Mouse (Mus musculus): ENCODE data around the gene Gm10310.
"Not testable (repeated sequence)": the region's sequence is repeated elsewhere in the genome, so short reads cannot be mapped to it uniquely, and the experiment has no call there.

The Gm10310 gene

DNA sequence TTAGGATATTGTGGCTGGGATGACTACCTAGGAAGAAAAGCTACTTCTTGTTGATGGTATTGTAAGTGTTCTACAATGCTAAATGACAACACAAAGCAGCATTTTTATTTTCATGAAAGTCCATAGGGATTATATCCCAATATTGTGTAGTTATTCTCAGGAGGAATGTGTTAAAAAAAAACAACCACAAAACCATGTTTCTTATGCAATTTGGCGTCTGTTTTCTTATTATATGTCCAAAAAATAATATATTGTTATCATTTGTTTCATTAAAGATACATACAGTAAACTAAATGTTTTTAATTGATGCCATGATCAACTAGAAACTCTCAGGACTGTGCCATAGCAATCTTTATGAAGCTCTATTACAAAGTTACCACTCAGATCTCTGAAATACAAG lies at the start of gene Gm10310:
Gene Gm10310, minus strand, starts transcription at position 101 of the 400 bp plus-strand sequence.
- in situ Hi-C loops (cut with MboI; ENCODE audit: unreplicated experiment in 2 of 2) = not testable (repeated sequence)

DNA sequence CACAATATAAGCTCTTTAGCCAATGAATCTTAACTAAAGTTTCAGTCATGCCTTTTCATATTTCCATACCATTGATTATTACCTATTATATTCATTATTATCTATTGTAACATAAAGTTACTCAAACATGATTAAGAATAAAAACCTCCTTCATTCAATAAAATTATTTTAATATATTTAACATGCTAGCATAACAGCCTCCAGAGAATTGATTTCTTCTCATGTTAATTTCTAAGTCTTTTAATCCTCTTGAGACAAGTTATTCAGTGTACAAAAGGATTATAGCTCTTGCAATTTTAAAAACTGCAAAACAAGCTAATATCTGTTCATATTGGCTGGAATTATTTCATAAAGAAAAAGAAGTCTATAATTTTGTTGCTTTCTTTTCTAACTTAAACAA lies 45.2 kb upstream of the Gm10310 start, which contains the start of gene Olfr821:
Gene Olfr821, plus strand, starts transcription at position 301 of the 400 bp plus-strand sequence.
- in situ Hi-C loops (cut with MboI; ENCODE audit: unreplicated experiment in 2 of 2) = no loop called here

- in situ Hi-C loops (cut with MboI; ENCODE audit: unreplicated experiment in 2 of 2) = no loop called here
These were observed 27.5 kb upstream of the Gm10310 start, which contains the start of gene Olfr820 for GRCm38 (mm10) chr10:130012321-130012720. TSS of gene Olfr820 (plus strand) at chr10:130012621.

- in situ Hi-C loops (cut with MboI; ENCODE audit: unreplicated experiment in 2 of 2) = not testable (repeated sequence)
These were observed 20.5 kb upstream of the Gm10310 start for GRCm38 (mm10) chr10:130005366-130005765.

GRCm38 (mm10) chr10:130004104-130004503 lies 19.2 kb upstream of the Gm10310 start:
- in situ Hi-C loops (cut with MboI; ENCODE audit: unreplicated experiment in 2 of 2) = not testable (repeated sequence)

- in situ Hi-C loops (cut with MboI; ENCODE audit: unreplicated experiment in 2 of 2) = not testable (repeated sequence)
These were observed 3.0 kb downstream of the Gm10310 start for GRCm38 (mm10) chr10:129981867-129982266.

DNA sequence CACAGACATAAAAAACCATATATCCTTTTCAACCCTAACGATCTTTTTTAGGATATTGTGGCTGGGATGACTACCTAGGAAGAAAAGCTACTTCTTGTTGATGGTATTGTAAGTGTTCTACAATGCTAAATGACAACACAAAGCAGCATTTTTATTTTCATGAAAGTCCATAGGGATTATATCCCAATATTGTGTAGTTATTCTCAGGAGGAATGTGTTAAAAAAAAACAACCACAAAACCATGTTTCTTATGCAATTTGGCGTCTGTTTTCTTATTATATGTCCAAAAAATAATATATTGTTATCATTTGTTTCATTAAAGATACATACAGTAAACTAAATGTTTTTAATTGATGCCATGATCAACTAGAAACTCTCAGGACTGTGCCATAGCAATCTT lies 8.8 kb downstream of the Gm10310 start, which contains the start of gene Olfr247:
Gene Olfr247, minus strand, starts transcription at position 101 of the 400 bp plus-strand sequence.
- in situ Hi-C loops (cut with MboI; ENCODE audit: unreplicated experiment in 2 of 2) = not testable (repeated sequence)

- in situ Hi-C loops (cut with MboI; ENCODE audit: unreplicated experiment in 2 of 2) = not testable (repeated sequence)
These were observed 11.9 kb downstream of the Gm10310 start for GRCm38 (mm10) chr10:129972994-129973393.

DNA sequence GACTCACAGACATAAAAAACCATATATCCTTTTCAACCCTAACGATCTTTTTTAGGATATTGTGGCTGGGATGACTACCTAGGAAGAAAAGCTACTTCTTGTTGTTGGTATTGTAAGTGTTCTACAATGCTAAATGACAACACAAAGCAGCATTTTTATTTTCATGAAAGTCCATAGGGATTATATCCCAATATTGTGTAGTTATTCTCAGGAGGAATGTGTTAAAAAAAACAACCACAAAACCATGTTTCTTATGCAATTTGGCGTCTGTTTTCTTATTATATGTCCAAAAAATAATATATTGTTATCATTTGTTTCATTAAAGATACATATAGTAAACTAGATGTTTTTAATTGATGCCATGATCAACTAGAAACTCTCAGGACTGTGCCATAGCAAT lies 17.7 kb downstream of the Gm10310 start, which contains the start of gene Olfr819:
Gene Olfr819, minus strand, starts transcription at position 101 of the 400 bp plus-strand sequence.
- in situ Hi-C loops (cut with MboI; ENCODE audit: unreplicated experiment in 2 of 2) = not testable (repeated sequence)

- in situ Hi-C loops (cut with MboI; ENCODE audit: unreplicated experiment in 2 of 2) = not testable (repeated sequence)
These were observed 18.6 kb downstream of the Gm10310 start for GRCm38 (mm10) chr10:129966232-129966631.

DNA sequence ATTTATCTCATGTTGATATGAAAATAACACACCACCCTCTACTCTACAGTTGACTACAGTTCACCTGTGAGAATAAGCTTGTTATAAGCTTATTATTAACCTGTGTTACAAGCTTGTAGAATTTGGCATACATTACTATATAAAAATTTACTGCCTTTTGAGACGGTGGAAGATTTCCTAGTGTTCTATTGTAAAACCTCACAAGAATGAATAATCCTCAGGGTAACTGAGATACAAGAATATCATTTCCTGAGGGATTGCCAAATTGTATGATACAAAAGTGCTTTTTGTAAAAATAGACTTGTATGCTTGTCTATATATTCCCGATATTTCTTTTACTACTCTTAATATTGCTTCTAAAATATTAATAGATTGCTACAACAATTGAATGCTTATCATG lies 35.9 kb downstream of the Gm10310 start, which contains the start of gene Olfr818:
Gene Olfr818, minus strand, starts transcription at position 101 of the 400 bp plus-strand sequence.
- in situ Hi-C loops (cut with MboI; ENCODE audit: unreplicated experiment in 2 of 2) = no loop called here

Data from v-Abl transformed pro-B cells (cell line).